23 mouse cellular contexts compared by ENCODE assay signal in the genomic region with DNA sequence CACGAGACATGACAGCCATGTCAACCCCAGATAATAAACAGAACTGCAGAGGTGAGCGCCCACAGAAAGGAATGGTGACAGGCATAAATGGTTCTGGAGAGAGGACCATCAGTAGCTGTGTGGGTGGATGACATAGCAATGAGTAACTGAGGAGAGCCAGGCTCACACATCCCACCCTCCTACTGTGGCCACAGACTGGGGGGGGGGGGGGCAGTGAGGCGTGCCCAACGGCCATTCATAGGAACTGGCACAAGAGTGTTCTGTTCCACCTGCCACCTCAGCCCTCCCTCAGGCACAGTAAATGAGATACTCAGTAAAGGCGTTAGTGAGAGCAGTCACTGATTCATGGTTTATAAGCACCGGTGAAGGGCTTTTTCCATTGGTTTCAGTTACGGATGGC. TPM values are rescaled to one million over a fixed set of nuclear protein-coding genes. Genes with fewer than 3 reads are reported as not detected.
DNase-seq lines count a peak whose midpoint lies in the region; ATAC-seq lines count a peak whose summit lies in the region.
"Had no signal": no experiment of that assay in that cellular context is flagged by ENCODE, and none has a peak within 500 bp of the region (broad histone marks: within the 10 kb centered on the region; RNA-seq: fewer than 3 reads in every experiment).

No protein-coding gene starts in this region.

- H3K27ac ChIP-seq in kidney, embryonic 15.5 days = no peak overlapping the region
- H3K27ac ChIP-seq in hindbrain, embryonic 12.5 days = no peak overlapping the region
- H3K27ac ChIP-seq: embryonic facial prominence, embryonic 13.5 days; forebrain, embryonic 12.5 days; heart, embryonic 13.5 days; hindbrain, embryonic 13.5 days; hindbrain, postnatal 0 days; intestine, embryonic 15.5 days had no signal

- peak; percentile 64; the same call in 1 of the 2 replicates for ATAC-seq in kidney, embryonic 15.5 days (replicated peaks; ENCODE audit: low FRiP score)
- ATAC-seq in hindbrain, embryonic 12.5 days (ENCODE audit: low FRiP score) = no peak
- ATAC-seq: forebrain, embryonic 16.5 days; hindbrain, postnatal 0 days; intestine, embryonic 15.5 days had no signal

- peaks cover 7% of the 10 kb centered on the region; the same call in 1 of the 2 replicates for H3K4me1 ChIP-seq in kidney, embryonic 15.5 days
- H3K4me1 ChIP-seq in hindbrain, embryonic 12.5 days = no peaks in the 10 kb centered on the region
- H3K4me1 ChIP-seq: embryonic facial prominence, embryonic 13.5 days; forebrain, embryonic 12.5 days; heart, embryonic 13.5 days; hindbrain, embryonic 13.5 days; intestine, embryonic 15.5 days had no signal

- no peak overlapping the region for H3K4me3 ChIP-seq in kidney, embryonic 15.5 days (replicated peaks)
- H3K4me3 ChIP-seq in hindbrain, embryonic 12.5 days = no peak overlapping the region
- H3K4me3 ChIP-seq: embryonic facial prominence, embryonic 13.5 days; forebrain, embryonic 12.5 days; heart, embryonic 13.5 days; hindbrain, embryonic 13.5 days; intestine, embryonic 15.5 days had no signal

- H3K9me3 ChIP-seq in kidney, embryonic 15.5 days (replicated peaks) = no peaks in the 10 kb centered on the region
- H3K9me3 ChIP-seq in hindbrain, embryonic 12.5 days (replicated peaks) = no peaks in the 10 kb centered on the region
- H3K9me3 ChIP-seq: intestine, embryonic 15.5 days had no signal

- DNase-seq in kidney, postnatal 25 days = no peak
- DNase-seq in 3134 (ENCODE audit: extremely low read depth, insufficient read length, low spot score) (peak; percentile 50), 3T3-L1 (ENCODE audit: low read depth, low spot score) (peak; percentile 62)
- DNase-seq in brain, adult 2 months (ENCODE audit: low read depth, low spot score) = peak; percentile 63
- no peak for DNase-seq in adrenal gland, adult 8-10 months
- DNase-seq: adrenal gland, postnatal 14 days; cerebellum, adult 18-20 months; cerebellum, adult 9-11 months; cerebellum, postnatal 36 days; gastrocnemius, postnatal 14 days; heart, postnatal 4 days; kidney, adult 8-10 months had no signal

- H3K36me3 ChIP-seq in kidney, embryonic 15.5 days = no peaks in the 10 kb centered on the region
- no peaks in the 10 kb centered on the region for H3K36me3 ChIP-seq in hindbrain, embryonic 12.5 days
- H3K36me3 ChIP-seq: embryonic facial prominence, embryonic 13.5 days; forebrain, embryonic 12.5 days; heart, embryonic 13.5 days; hindbrain, embryonic 13.5 days; intestine, embryonic 15.5 days had no signal

- WGBS in kidney, embryonic 15.5 days = 47% methylated on average over 7 of the region's 7 CpGs
- 93% methylated on average over 7 of the region's 7 CpGs for WGBS in hindbrain, embryonic 12.5 days

- no peaks in the 10 kb centered on the region for H3K27me3 ChIP-seq in kidney, embryonic 15.5 days
- no peaks in the 10 kb centered on the region for H3K27me3 ChIP-seq in hindbrain, embryonic 12.5 days
- H3K27me3 ChIP-seq: embryonic facial prominence, embryonic 13.5 days; forebrain, embryonic 12.5 days; heart, embryonic 13.5 days; hindbrain, embryonic 13.5 days; intestine, embryonic 15.5 days had no signal

- no peak overlapping the region for H3K9ac ChIP-seq in kidney, embryonic 15.5 days
- H3K9ac ChIP-seq in hindbrain, embryonic 12.5 days = no peak overlapping the region
- H3K9ac ChIP-seq: embryonic facial prominence, embryonic 13.5 days; forebrain, embryonic 12.5 days; heart, embryonic 13.5 days; hindbrain, embryonic 13.5 days; intestine, embryonic 15.5 days had no signal

- H3K4me2 ChIP-seq in kidney, embryonic 15.5 days = no peak overlapping the region
- H3K4me2 ChIP-seq in hindbrain, embryonic 12.5 days (replicated peaks) = no peak overlapping the region
- H3K4me2 ChIP-seq: embryonic facial prominence, embryonic 13.5 days; forebrain, embryonic 12.5 days; heart, embryonic 13.5 days; hindbrain, embryonic 13.5 days; intestine, embryonic 15.5 days had no signal

RNA-seq across cellular contexts. Expression of a gene that starts 23.0 kb away (rescaled TPM):
- polyA plus RNA-seq in kidney, embryonic 15.5 days (2015; fragmentation: Nextera tagmentation; extraction: Ambion mirVana) = 27.1 and 39.0 TPM in 2 replicates
- total RNA-seq in adrenal gland, adult 8-10 months (2022) = 10 to 100 TPM; 14.7 to 40.9 (median 19.8) TPM
- polyA plus RNA-seq in hindbrain, embryonic 12.5 days (2016; fragmentation: Nextera tagmentation; extraction: Ambion mirVana) = 22.6 and 32.1 TPM in 2 replicates
- total RNA-seq: granulocyte monocyte progenitor cell, adult 5-6 weeks had no signal

RNA-seq across cellular contexts. Expression of a gene that starts 48.2 kb away (rescaled TPM):
- polyA plus RNA-seq in kidney, embryonic 15.5 days (2015; fragmentation: Nextera tagmentation; extraction: Ambion mirVana) = 0.38 and 0.48 TPM in 2 replicates
- total RNA-seq in adrenal gland, adult 8-10 months (2022) = 1 to 10 TPM; 3.8 to 7.5 (median 5.4) TPM
- 0.09 and 0.22 TPM in 2 replicates for polyA plus RNA-seq in hindbrain, embryonic 12.5 days (2016; fragmentation: Nextera tagmentation; extraction: Ambion mirVana)
- total RNA-seq: CH12.LX; granulocyte monocyte progenitor cell, adult 5-6 weeks had no signal

Comparison
In these comparisons a context has a peak if more than half of its experiments do, and no peak if none do; other contexts are left out.
1. DNase-seq: peak in 3134 (single experiment), 3T3-L1 (single experiment) and brain, adult 2 months (single experiment); none in kidney, postnatal 25 days (0 of 2) and adrenal gland, adult 8-10 months (single experiment).